Mouse (Mus musculus) testis, adult 2 months (tissue): Measurements from ENCODE around the gene Med12l.

ENCODE experiments used
- CTCF ChIP-seq: fragments of 200-500 bp; IDR thresholded peaks from 2 replicates; pipeline ENCODE4 v1.5.1; 2012; ENCODE audit warnings: low read depth, mild to moderate bottlenecking, inconsistent platforms, low read length, moderate library complexity; ENCODE audit not compliant: control insufficient read depth, insufficient read depth, insufficient replicate concordance
- POLR2A ChIP-seq: fragments of 200-500 bp; IDR thresholded peaks from 2 replicates; pipeline ENCODE4 v1.6.1; 2012; ENCODE audit warnings: low read depth, mild to moderate bottlenecking, inconsistent platforms, low read length, moderate library complexity; ENCODE audit not compliant: control insufficient read depth

DNA sequence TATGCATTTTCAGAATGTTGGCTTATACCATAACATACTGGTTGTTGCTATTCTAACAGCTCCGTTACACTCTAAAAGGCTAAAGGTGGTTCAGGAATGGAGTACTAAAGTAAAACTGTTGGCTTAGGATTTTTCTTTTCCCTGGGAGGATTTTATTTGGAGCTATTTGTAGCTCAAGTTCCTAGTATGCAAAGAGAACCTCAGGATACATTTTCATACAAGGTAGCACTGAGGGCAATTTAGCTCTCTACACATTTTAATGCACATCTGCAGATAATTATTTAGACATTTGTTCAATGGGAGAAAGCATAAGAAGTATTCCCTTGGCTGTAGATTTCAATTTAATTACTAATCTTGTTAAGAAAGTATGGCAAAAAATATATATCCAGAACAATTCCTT, 356.3 kb downstream of the Med12l start:
- TF ChIP-seq CTCF = no peak
- TF ChIP-seq POLR2A = no peak
